Mouse (Mus musculus) layer of hippocampus, postnatal 36 days (tissue): Measurements from ENCODE around the gene Pip5kl1. TPM values are rescaled to one million over a fixed set of nuclear protein-coding genes. Genes with fewer than 3 reads are reported as not detected.

Experiments used
- DNase-seq, 2 experiments: peaks; one replicate each; pipeline ENCODE4 v3.0.0; 2022
- total RNA-seq, 2 experiments: library from RNA; stranded (reverse); gene quantifications; 2 replicates each; pipeline ENCODE4 v1.2.3; 2021

Pip5kl1 gene
- 1 to 10 TPM; 2.9 to 3.8 TPM for total RNA-seq

- no peak for DNase-seq
These were observed at the start of gene Pip5kl1 for GRCm38 (mm10) chr2:32574497-32574896. TSS of gene Pip5kl1 (plus strand) at chr2:32574797.

- no peak for DNase-seq
These were observed 48.8 kb upstream of the Pip5kl1 start for GRCm38 (mm10) chr2:32525816-32526215.

- no peak for DNase-seq
These were observed 47.1 kb upstream of the Pip5kl1 start for GRCm38 (mm10) chr2:32527468-32527966.

GRCm38 (mm10) chr2:32528326-32528725 is 46.3 kb upstream of the Pip5kl1 start:
- no peak for DNase-seq

GRCm38 (mm10) chr2:32530479-32530878 is 44.1 kb upstream of the Pip5kl1 start:
- DNase-seq: no peak

DNA sequence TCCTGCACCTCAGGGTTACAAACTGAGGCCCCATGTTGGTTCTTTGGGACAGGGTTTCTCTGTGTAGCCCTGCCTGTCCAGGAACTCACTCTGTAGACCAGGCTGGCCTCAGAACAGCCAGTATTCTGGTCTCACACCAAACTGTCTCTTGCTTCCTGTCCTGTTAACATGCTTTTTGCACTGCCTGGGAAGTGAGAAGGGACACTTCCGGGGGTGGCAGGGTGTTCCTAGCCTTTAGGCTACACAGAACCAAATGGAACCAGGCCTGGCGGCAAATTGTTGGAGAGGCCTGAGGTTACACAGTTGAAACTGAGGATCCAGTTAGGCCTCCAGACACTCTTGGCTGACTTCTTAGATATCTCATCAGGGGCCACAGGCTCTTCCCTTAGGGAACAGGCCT is 41.4 kb upstream of the Pip5kl1 start:
- no peak for DNase-seq

DNA sequence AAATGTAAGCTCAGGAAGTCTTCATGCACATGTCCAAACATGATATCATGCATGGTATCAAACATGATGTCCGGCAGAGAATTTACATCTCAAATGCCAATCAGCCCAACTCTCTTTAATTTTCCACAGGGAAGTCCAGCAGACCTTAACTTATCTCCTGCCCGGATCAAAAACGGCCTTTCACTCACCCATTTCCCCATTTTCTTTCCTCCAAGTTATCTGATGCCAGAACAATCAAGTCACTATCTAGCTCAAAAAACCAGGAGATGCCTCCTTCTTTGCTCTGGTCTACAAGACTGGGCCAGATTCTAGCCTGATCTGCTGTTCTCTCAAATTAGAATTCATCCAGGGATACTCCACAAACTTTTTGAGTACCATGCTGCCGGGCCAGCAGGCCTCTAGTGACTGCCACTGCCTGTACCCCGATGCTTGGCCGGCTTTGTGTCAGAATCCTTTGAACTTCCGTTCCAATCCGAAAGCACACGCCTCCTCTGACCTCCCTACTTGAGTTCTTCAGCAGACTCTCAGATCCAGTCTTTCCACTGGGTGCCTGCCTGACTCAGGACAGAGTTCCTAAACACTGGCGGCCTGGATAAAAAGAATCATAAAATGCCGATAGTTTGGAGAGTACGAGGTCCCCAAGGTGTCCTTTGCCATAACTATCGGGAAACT is 40.4 kb upstream of the Pip5kl1 start:
- DNase-seq: no peak

DNA sequence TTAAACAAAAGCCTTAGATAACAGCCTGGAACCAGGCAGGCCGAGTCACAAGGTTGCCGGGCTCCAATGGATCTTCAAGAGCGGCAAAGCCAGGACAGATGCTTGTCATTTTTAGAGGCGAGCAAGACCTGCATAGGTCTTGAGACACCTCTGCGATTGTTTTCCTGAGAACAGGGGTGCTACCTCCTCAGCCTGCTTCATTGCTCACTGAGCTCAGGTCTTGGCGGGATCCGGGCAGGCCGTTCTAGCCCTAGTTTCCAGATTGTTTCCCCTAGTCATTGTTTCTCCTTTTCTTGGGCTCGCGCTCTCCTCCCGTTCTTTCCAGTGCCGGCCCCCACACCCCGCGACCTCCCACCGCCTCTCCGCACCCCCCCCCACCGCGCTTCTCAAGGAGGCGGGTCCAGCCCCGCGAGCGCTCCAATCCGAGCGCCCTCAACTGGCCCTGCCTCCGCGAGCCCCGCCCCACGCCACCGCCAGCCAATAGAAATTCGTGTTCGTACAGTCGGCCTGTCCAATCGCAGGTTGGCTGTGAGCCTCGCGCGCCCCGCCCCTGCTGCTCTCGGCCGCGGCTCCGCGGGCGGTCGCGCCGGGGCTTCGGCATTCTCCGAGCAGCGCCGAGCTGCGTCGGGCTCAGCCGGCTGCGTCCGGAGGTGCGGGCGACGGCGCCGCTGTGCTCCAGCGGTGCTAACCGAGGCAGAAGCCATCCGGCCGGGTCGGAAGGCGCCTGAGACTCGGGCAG is 39.7 kb upstream of the Pip5kl1 start, which contains the start of gene Fam102a:
Gene Fam102a (plus strand): TSS at position 600 of the 739 bp plus-strand sequence.
- peak; percentile 99 for DNase-seq

GRCm38 (mm10) chr2:32535501-32535991 is 39.1 kb upstream of the Pip5kl1 start:
- peak; percentile 46 to 57 for DNase-seq

DNA sequence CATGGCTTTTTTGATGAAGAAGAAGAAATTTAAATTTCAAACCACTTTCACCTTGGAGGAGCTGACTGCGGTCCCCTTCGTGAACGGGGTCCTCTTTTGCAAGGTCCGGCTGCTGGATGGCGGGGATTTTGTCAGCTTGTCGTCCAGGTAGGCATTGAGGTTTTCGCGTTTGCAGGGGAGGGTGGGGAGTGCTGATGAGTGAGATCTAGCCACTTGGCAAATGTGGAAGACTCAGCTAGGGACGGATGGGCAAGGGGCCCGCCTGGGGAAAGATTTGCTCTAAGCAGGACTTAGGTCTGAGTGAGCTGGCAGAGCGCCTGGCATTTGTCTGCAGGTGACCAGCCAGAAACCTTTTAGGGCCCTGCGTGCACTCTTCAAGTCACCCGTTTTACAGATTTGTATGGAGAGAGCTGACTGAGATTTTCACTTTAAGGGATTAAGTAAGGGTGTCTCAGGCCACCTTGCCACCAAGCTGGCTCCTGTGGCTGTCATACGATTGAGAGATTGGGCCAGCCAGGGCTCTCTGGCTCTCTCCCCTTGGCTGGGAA is 38.4 kb upstream of the Pip5kl1 start:
- no peak for DNase-seq

GRCm38 (mm10) chr2:32536634-32537359 is 37.8 kb upstream of the Pip5kl1 start:
- DNase-seq: peak; percentile 61 to 74

GRCm38 (mm10) chr2:32537360-32537905 is 37.2 kb upstream of the Pip5kl1 start:
- DNase-seq: no peak

DNA sequence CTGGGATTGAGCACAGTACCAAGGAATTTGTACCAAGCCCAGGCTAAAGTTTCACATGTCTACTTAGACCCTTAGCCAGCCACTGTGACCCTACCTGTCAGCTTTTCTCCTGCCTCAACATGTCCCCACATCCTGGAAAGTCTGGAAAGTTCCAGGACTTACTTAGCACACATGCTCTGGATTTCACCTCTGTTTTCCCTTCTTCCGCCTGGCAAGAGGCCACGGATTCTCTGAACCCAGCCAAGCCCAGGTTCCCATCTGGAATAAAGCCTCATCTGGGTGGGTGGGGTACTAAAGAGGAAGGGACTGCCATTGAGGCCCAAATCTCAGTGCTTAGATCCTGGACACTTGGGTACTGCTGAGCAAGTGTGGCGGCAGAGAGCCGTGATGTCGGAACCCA is 36.7 kb upstream of the Pip5kl1 start:
- DNase-seq: no peak

DNA sequence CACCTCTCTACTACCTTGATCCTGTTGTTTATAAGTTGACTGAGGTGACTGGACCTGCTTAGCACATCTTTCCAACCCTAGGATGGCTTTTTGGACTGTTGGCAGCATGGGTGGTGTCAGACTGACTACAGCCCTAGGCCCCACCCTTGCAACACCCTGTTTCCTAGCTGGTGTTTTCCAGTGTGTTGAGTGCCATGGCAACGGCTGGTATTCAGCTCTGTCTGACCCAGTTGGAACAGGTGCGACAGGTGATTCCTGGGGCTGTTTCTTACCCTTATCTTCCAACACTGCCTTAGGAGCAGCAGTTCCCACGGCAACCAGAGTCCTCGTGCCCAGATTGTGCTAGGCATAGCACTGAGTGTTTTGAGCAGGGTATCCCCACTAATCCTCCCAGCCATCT is 36.1 kb upstream of the Pip5kl1 start:
- DNase-seq: no peak

DNA sequence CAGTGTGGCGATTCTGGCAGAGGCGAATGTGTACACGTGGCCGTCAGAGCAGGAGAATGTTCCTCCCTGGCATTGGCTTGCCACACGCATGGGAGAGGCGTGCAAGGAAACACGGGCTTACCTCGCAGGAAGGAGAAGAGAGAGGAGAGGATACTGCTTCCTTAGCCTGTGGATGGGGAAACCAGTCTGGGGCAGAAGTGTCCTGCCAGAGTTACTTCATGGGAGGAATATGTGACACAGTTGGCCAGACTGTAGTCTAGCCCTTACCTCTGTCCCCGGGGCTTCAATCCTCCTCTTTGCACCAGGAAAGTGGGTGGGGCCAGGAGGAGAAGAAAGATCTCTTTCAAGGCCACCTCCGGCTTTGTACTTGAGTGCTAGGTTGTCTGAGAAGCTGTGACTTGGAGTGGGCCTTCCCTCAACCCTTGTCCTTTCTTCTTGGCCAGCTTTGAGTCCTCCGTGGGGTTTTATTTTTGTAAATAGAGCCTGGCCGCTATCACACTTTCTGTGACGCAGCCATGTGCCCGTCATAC is 35.1 kb upstream of the Pip5kl1 start:
- no peak for DNase-seq

DNA sequence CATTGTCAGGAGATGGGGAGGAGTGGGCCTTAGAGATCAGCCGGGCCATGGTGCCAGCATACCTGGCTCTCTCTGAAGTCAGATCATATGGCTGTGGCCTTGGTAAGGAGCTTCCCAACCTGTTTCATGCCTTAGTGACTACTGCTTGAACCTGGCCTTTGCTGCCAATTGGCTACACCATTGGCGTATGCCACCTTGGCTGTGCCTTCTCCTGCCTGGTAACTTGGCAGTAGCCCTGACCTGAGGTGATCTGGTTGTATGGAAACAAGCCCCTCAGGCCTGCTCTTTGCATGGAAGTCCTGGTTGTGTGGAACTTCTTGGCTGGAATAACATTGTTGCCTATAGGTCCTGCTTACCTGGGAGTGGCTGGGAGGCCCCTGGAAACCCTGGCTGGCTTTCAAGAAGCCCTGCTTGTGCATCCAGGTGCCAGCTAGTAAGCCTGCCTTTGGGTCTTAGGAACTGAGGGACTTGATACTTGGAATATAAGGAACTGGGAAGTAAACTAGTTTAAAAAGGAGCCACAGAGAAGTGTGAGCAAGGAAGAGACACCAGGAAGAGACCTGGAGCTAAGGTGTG is 33.2 kb upstream of the Pip5kl1 start:
- no peak for DNase-seq

GRCm38 (mm10) chr2:32541986-32542573 is 32.5 kb upstream of the Pip5kl1 start:
- DNase-seq: no peak

GRCm38 (mm10) chr2:32543031-32543449 is 31.6 kb upstream of the Pip5kl1 start:
- peak in 1 of 2 experiments; percentile 40 for DNase-seq

DNA sequence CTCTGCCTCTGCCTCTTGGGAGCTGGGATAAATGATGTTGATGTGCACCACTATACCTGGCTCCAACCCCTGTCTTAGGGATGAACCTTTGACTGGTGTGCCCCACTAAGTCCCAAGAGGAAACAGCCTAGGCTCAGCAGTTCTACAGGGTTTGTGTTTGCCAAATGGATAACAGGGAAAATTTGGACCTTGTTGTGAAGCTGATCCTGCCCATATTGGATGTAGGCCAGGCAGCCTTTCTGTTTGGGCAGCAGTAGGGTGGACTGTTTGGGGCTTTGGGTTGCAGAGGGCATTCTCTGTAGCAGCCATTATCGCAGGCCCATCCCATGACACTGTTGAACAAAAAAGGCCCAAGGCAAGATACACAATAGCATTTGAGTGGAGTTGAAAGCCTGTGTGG is 27.6 kb upstream of the Pip5kl1 start:
- no peak for DNase-seq

GRCm38 (mm10) chr2:32547380-32547779 is 27.2 kb upstream of the Pip5kl1 start:
- DNase-seq: no peak
